Comparison of ENCODE assay signal across 8 mouse cellular contexts in genomic region chr11:11973366-11974014, GRCm38 (mm10).
DNase-seq lines count a peak whose midpoint lies in the region; ATAC-seq and TF ChIP-seq lines count a peak whose summit lies in the region.

No protein-coding gene starts in this region.

- peak; percentile 72; the same call in 1 of the 2 replicates for ATAC-seq in cerebellum, adult (ENCODE audit: insufficient number of reproducible peaks, low FRiP score, low TSS enrichment)
- peak; percentile 82 for ATAC-seq in forebrain, embryonic 15.5 days (replicated peaks)
- ATAC-seq in liver, embryonic 15.5 days (ENCODE audit: insufficient read depth), result peak; percentile 29; the same call in 1 of the 2 replicates
- ATAC-seq in neural tube, embryonic 15.5 days (ENCODE audit: low FRiP score), result peak; percentile 88

- no peaks in the 10 kb centered on the region for H3K27me3 ChIP-seq in forebrain, embryonic 15.5 days
- no peaks in the 10 kb centered on the region for H3K27me3 ChIP-seq in liver, embryonic 15.5 days
- no peaks in the 10 kb centered on the region for H3K27me3 ChIP-seq in neural tube, embryonic 15.5 days (replicated peaks)

- intact Hi-C loops in heart, postnatal 14 days (cut with DNase I), result loop anchor here (1.0 to 2.0 kb wide), 2 partner anchors 129 to 153 kb away; no protein-coding TSS in a partner anchor

- in situ Hi-C loops in ES-E14 (cut with MboI; ENCODE audit: low sequenced_read_pairs in 2 of 2, unreplicated experiment in 2 of 2), result loop anchor here (5.0 to 10.0 kb wide), 2 partner anchors 161 to 419 kb away; no protein-coding TSS in a partner anchor

- peak; percentile 79 for DNase-seq in ES-E14 (ENCODE audit: low read depth, low spot score)
- DNase-seq in heart, postnatal 14 days, result peak; percentile 75 to 80
- peak; percentile 81 to 85 for DNase-seq in kidney, postnatal 4 days
- DNase-seq in thymus, adult 18-20 months, result peak; percentile 7 to 18

- 43% methylated on average over 8 of the region's 8 CpGs for WGBS in forebrain, embryonic 15.5 days
- WGBS in liver, embryonic 15.5 days (ENCODE audit: insufficient replicate concordance), result 47% methylated on average over 8 of the region's 8 CpGs
- WGBS in neural tube, embryonic 15.5 days, result 49% methylated on average over 8 of the region's 8 CpGs

- H3K9me3 ChIP-seq in ES-E14 (ENCODE audit: control insufficient read depth, insufficient read depth, low read depth, low read length), result no peaks in the 10 kb centered on the region; the same call in 1 of the 2 replicates
- H3K9me3 ChIP-seq in forebrain, embryonic 15.5 days, result peaks cover 6% of the 10 kb centered on the region; the same call in 1 of the 2 replicates
- H3K9me3 ChIP-seq in liver, embryonic 15.5 days (replicated peaks), result no peaks in the 10 kb centered on the region
- H3K9me3 ChIP-seq in neural tube, embryonic 15.5 days (replicated peaks), result no peaks in the 10 kb centered on the region

- no peak overlapping the region for H3K4me2 ChIP-seq in forebrain, embryonic 15.5 days (replicated peaks)
- no peak overlapping the region for H3K4me2 ChIP-seq in liver, embryonic 15.5 days
- no peak overlapping the region for H3K4me2 ChIP-seq in neural tube, embryonic 15.5 days

- peaks cover 0 to 2% of the 10 kb centered on the region in 2 experiments; a peak in 1 of 4 replicates for H3K4me1 ChIP-seq in ES-E14 (ENCODE audit: control insufficient read depth in 2 of 2, insufficient read depth in 2 of 2, low read length in 2 of 2, poor library complexity in 1 of 2)
- H3K4me1 ChIP-seq in forebrain, embryonic 15.5 days, result no peaks in the 10 kb centered on the region
- H3K4me1 ChIP-seq in liver, embryonic 15.5 days (replicated peaks), result peaks cover 5% of the 10 kb centered on the region
- peaks cover 8% of the 10 kb centered on the region; the same call in 1 of the 2 replicates for H3K4me1 ChIP-seq in neural tube, embryonic 15.5 days

- H3K9ac ChIP-seq in ES-E14 (ENCODE audit: insufficient read depth, low read depth, low read length, poor library complexity, severe bottlenecking), result peak overlapping the region; percentile 35; the same call in 1 of the 2 replicates
- no peak overlapping the region for H3K9ac ChIP-seq in forebrain, embryonic 15.5 days (replicated peaks)
- no peak overlapping the region for H3K9ac ChIP-seq in liver, embryonic 15.5 days
- no peak overlapping the region for H3K9ac ChIP-seq in neural tube, embryonic 15.5 days (replicated peaks)

- no peak overlapping the region for H3K4me3 ChIP-seq in ES-E14 (ENCODE audit: insufficient read depth in 1 of 2, low read depth in 1 of 2, low read length in 2 of 2, poor library complexity in 1 of 2, severe bottlenecking in 1 of 2)
- H3K4me3 ChIP-seq in forebrain, embryonic 15.5 days, result no peak overlapping the region
- no peak overlapping the region for H3K4me3 ChIP-seq in liver, embryonic 15.5 days (replicated peaks)
- no peak overlapping the region for H3K4me3 ChIP-seq in neural tube, embryonic 15.5 days (replicated peaks)

- H3K27ac ChIP-seq in ES-E14 (ENCODE audit: insufficient read depth, low read depth, low read length, poor library complexity, severe bottlenecking), result no peak overlapping the region
- H3K27ac ChIP-seq in forebrain, embryonic 15.5 days (replicated peaks), result no peak overlapping the region
- no peak overlapping the region for H3K27ac ChIP-seq in liver, embryonic 15.5 days (replicated peaks)
- no peak overlapping the region for H3K27ac ChIP-seq in neural tube, embryonic 15.5 days (replicated peaks)

- H3K36me3 ChIP-seq in ES-E14 (ENCODE audit: control insufficient read depth, insufficient read depth, low read length, poor library complexity, severe bottlenecking), result no peaks in the 10 kb centered on the region
- no peaks in the 10 kb centered on the region for H3K36me3 ChIP-seq in forebrain, embryonic 15.5 days
- peaks cover 13% of the 10 kb centered on the region for H3K36me3 ChIP-seq in liver, embryonic 15.5 days (replicated peaks)
- peaks cover 5% of the 10 kb centered on the region; the same call in 1 of the 2 replicates for H3K36me3 ChIP-seq in neural tube, embryonic 15.5 days

TF ChIP-seq in ES-E14, 5 proteins besides CTCF, POLR2A, EP300 and RAD21:
- TF ChIP-seq ZNF384 (IDR thresholded peaks at IDR 0.05; ENCODE audit: low read depth, low read length) (no peak), ZC3H11A (IDR thresholded peaks at IDR 0.05; ENCODE audit: borderline replicate concordance, low read depth, low read length) (peak; percentile 100)

Comparison
In these comparisons a context has a peak if more than half of its experiments do, and no peak if none do; other contexts are left out.
1. DNase-seq: peak in every context shown above with its lines; median percentile 83 in kidney, postnatal 4 days; 79 in ES-E14; 78 in heart, postnatal 14 days; 12 in thymus, adult 18-20 months.
2. ATAC-seq: peak in every context shown above with its lines; median percentile 88 in neural tube, embryonic 15.5 days; 82 in forebrain, embryonic 15.5 days; 72 in cerebellum, adult; 29 in liver, embryonic 15.5 days.